Mouse (Mus musculus): ENCODE measurements around the gene Ghrl. TPM values are rescaled to one million over a fixed set of nuclear protein-coding genes. Genes with fewer than 3 reads are reported as not detected.

Gene Ghrl
- polyA plus RNA-seq, 2 experiments from 2014 or later: not detected

DNA sequence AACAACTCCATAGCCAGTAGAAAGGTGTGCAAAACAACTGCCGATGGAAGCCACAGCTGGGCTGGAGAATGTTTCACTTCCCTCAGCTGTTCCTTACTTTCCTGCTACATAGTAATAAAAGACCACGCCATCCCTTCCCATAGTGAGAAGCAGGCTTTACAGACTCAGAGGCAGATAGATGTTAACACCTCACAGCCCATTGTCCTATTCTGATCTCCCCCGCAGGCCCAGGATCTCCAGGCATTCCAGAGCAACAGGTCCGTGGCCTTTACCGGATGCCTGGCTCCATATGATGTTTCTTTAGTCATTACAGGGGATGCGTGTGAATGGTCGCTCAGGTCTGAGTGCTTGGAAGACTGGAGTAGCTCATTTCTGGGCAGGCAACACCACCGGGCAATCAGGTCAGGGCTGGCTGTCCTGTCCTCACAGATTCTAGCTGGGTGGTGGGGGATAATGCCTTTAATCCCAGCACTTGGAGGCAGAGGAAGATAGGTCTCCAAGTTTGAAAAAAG, 52.0 kb downstream of the Ghrl start:
- no peak for ATAC-seq

Other genes starting within 250 kb of the Ghrl start
- gene Il17rc, start 248.5 kb downstream of the Ghrl start, polyA plus RNA-seq (2017; shearing (Covaris generic)): not detected
- gene Creld1, start 236.6 kb downstream of the Ghrl start, polyA plus RNA-seq (2017; shearing (Covaris generic)): 1 to 10 TPM; 2.7 to 8.0 TPM
- gene Prrt3, start 217.9 kb downstream of the Ghrl start, polyA plus RNA-seq (2017; shearing (Covaris generic)): under 1 TPM in 1 of 2 experiments, not detected in 1; 0.20 TPM
- 10 to 100 TPM; 57.7 to 61.8 TPM for gene Emc3, start 188.2 kb downstream of the Ghrl start, polyA plus RNA-seq (2017; shearing (Covaris generic))
- gene Fancd2, start 188.2 kb downstream of the Ghrl start, polyA plus RNA-seq (2017; shearing (Covaris generic)): 1 to 10 TPM; 4.4 to 7.2 TPM
- gene Fancd2os, start 119.2 kb downstream of the Ghrl start, polyA plus RNA-seq (2017; shearing (Covaris generic)): not detected
- 100 to 1,000 TPM; 275 to 326 TPM for gene Brk1, start 115.1 kb downstream of the Ghrl start, polyA plus RNA-seq (2017; shearing (Covaris generic))
- gene Vhl, start 95.9 kb downstream of the Ghrl start, polyA plus RNA-seq (2017; shearing (Covaris generic)): 10 to 100 TPM in 1 of 2 experiments, 1 to 10 TPM in 1; 7.1 to 14.5 TPM
- 10 to 100 TPM; 21.9 to 29.8 TPM for gene Irak2, start 81.4 kb downstream of the Ghrl start, polyA plus RNA-seq (2017; shearing (Covaris generic))
- gene Tatdn2, start 22.8 kb downstream of the Ghrl start, polyA plus RNA-seq (2017; shearing (Covaris generic)): 1 to 10 TPM; 1.0 to 5.0 TPM
- gene Sec13, start 20.9 kb upstream of the Ghrl start, polyA plus RNA-seq (2017; shearing (Covaris generic)): 100 to 1,000 TPM; 139 to 168 TPM